Mouse (Mus musculus) midbrain, embryonic 15.5 days (tissue): ENCODE measurements around the gene Eif2b2. TPM values are rescaled to one million over a fixed set of nuclear protein-coding genes. Genes with fewer than 3 reads are reported as not detected.
A peak's percentile ranks its signal among the peaks of the same experiment; 100 is the strongest.

ENCODE experiments used
- ATAC-seq: fragments of 200-750 bp; cut with Nextera tagmentation; replicated peaks from 2 replicates; pipeline ENCODE4 v1.8.0; 2017; ENCODE audit warnings: moderate TSS enrichment
- H3K27ac ChIP-seq: fragments of 300-500 bp; sonication (generic); 2 replicates; pipeline ENCODE4 v1.5.1; 2015; ENCODE audit warnings: mild to moderate bottlenecking, inconsistent platforms
- H3K27me3 ChIP-seq: fragments of 300-500 bp; sonication (generic); replicated peaks from 2 replicates; pipeline ENCODE4 v1.6.1; 2015; ENCODE audit warnings: inconsistent platforms
- H3K36me3 ChIP-seq: fragments of 300-500 bp; sonication (generic); replicated peaks from 2 replicates; pipeline ENCODE4 v1.6.1; 2015; ENCODE audit warnings: inconsistent platforms
- H3K4me1 ChIP-seq: fragments of 300-500 bp; sonication (generic); 2 replicates; pipeline ENCODE4 v1.6.1; 2015; ENCODE audit warnings: inconsistent platforms
- H3K4me2 ChIP-seq: fragments of 300-500 bp; sonication (generic); 2 replicates; pipeline ENCODE4 v1.6.1; 2015; ENCODE audit warnings: inconsistent platforms, mild to moderate bottlenecking, moderate library complexity
- H3K4me3 ChIP-seq: fragments of 300-500 bp; sonication (generic); 2 replicates; pipeline ENCODE4 v1.5.1; 2015; ENCODE audit warnings: mild to moderate bottlenecking, inconsistent platforms
- H3K9ac ChIP-seq: fragments of 300-500 bp; sonication (generic); 2 replicates; pipeline ENCODE4 v1.6.1; 2015; ENCODE audit warnings: mild to moderate bottlenecking, inconsistent platforms
- H3K9me3 ChIP-seq: fragments of 300-500 bp; sonication (generic); 2 replicates; pipeline ENCODE4 v1.6.1; 2016; ENCODE audit warnings: inconsistent platforms
- WGBS: fragments of 180-500 bp; shearing (Covaris S2); methylation state at CpG from one replicate; pipeline ENCODE4 v1.1.7; 2015; ENCODE audit warnings: mixed read lengths; 5-methylcytosine and 5-hydroxymethylcytosine counted together
- microRNA-seq: library from miRNA; unstranded; fragments of <30 nt; microRNA quantifications from one replicate; pipeline ENCODE4, GENCODE M21; 2016
- polyA plus RNA-seq: library from polyadenylated mRNA; unstranded; fragments of >200 nt; fragmentation: Nextera tagmentation; extraction: Ambion mirVana; gene quantifications from 2 replicates; pipeline ENCODE4 v1.2.1, GENCODE M21; 2015

The Eif2b2 gene
- polyA plus RNA-seq, 1 experiment from 2014 or later: 78.2 TPM

- Histone ChIP-seq H3K4me2 (no peak overlapping the region), H3K9me3 (no peaks in the 10 kb centered on the region), H3K27me3 (no peaks in the 10 kb centered on the region), H3K27ac (no peak overlapping the region), H3K9ac (no peak overlapping the region), H3K4me1 (0 out of 2 replicates have a peak, but pooled peaks cover 3% of the 10 kb centered on the region), H3K36me3 (0 out of 2 replicates have a peak, but pooled peaks cover 3% of the 10 kb centered on the region), H3K4me3 (no peak overlapping the region)
- no peak for ATAC-seq
- WGBS: 87% methylated on average over 8 of the region's 8 CpGs
These were observed 45.2 kb downstream of the Eif2b2 start for GRCm38 (mm10) chr12:85264531-85264930.

GRCm38 (mm10) chr12:85264940-85265339 lies 45.7 kb downstream of the Eif2b2 start:
- Histone ChIP-seq H3K36me3 (0 out of 2 replicates have a peak, but pooled peaks cover 3% of the 10 kb centered on the region), H3K27ac (no peak overlapping the region), H3K9ac (no peak overlapping the region), H3K4me2 (no peak overlapping the region), H3K4me1 (0 out of 2 replicates have a peak, but pooled peaks cover 3% of the 10 kb centered on the region), H3K9me3 (no peaks in the 10 kb centered on the region), H3K4me3 (no peak overlapping the region), H3K27me3 (no peaks in the 10 kb centered on the region)
- no peak for ATAC-seq
- WGBS: 72% methylated on average over 7 of the region's 7 CpGs

GRCm38 (mm10) chr12:85266248-85266647 lies 47.0 kb downstream of the Eif2b2 start:
- Histone ChIP-seq H3K9me3 (no peaks in the 10 kb centered on the region), H3K27ac (no peak overlapping the region), H3K9ac (no peak overlapping the region), H3K27me3 (no peaks in the 10 kb centered on the region), H3K4me2 (no peak overlapping the region), H3K4me1 (peaks cover 8% of the 10 kb centered on the region; the same call in 1 of the 2 replicates), H3K36me3 (0 out of 2 replicates have a peak, but pooled peaks cover 3% of the 10 kb centered on the region), H3K4me3 (no peak overlapping the region)
- no peak for ATAC-seq
- WGBS: 97% methylated on average over 3 of the region's 3 CpGs

GRCm38 (mm10) chr12:85269821-85270220 lies 50.5 kb downstream of the Eif2b2 start:
- peak overlapping the region; percentile 56 for H3K4me3 ChIP-seq
- H3K4me1 ChIP-seq: peaks cover 8% of the 10 kb centered on the region; the same call in 1 of the 2 replicates
- H3K9me3 ChIP-seq: no peaks in the 10 kb centered on the region
- H3K27ac ChIP-seq: peak overlapping the region; percentile 86
- no peaks in the 10 kb centered on the region for H3K27me3 ChIP-seq
- 54% methylated on average over 3 of the region's 3 CpGs for WGBS
- peak overlapping the region; percentile 56 for H3K4me2 ChIP-seq
- H3K36me3 ChIP-seq: 0 out of 2 replicates have a peak, but pooled peaks cover 3% of the 10 kb centered on the region
- no peak; the same call in 1 of the 2 replicates for ATAC-seq
- peak overlapping the region; percentile 57 for H3K9ac ChIP-seq

GRCm38 (mm10) chr12:85270319-85270718 lies 51.0 kb downstream of the Eif2b2 start, which contains the start of gene Mlh3:
Gene Mlh3 (minus strand): TSS chr12:85270599.
- H3K36me3 ChIP-seq: 0 out of 2 replicates have a peak, but pooled peaks cover 3% of the 10 kb centered on the region
- peak within 1 kb of the TSS; percentile 56 for H3K4me3 ChIP-seq
- peaks cover 5% of the 10 kb centered on the region; the same call in 1 of the 2 replicates for H3K4me1 ChIP-seq
- no peaks in the 10 kb centered on the region for H3K9me3 ChIP-seq
- H3K4me2 ChIP-seq: peak within 1 kb of the TSS; percentile 56
- ATAC-seq: peak; percentile 97
- H3K27ac ChIP-seq: peak within 1 kb of the TSS; percentile 86
- WGBS: 0% methylated on average over 35 of the region's 35 CpGs
- H3K9ac ChIP-seq: peak within 1 kb of the TSS; percentile 57
- no peaks in the 10 kb centered on the region for H3K27me3 ChIP-seq

- peaks cover 3% of the 10 kb centered on the region; the same call in 1 of the 2 replicates for H3K36me3 ChIP-seq
- 73% methylated on average over 7 of the region's 7 CpGs for WGBS
- no peak for ATAC-seq
These were observed 52.0 kb downstream of the Eif2b2 start for GRCm38 (mm10) chr12:85271132-85271842.

GRCm38 (mm10) chr12:85271843-85272206 lies 52.5 kb downstream of the Eif2b2 start:
- Histone ChIP-seq H3K9me3 (no peaks in the 10 kb centered on the region), H3K27me3 (no peaks in the 10 kb centered on the region), H3K9ac (no peak overlapping the region), H3K4me2 (no peak overlapping the region), H3K4me3 (no peak overlapping the region), H3K27ac (no peak overlapping the region), H3K36me3 (peaks cover 1% of the 10 kb centered on the region; the same call in 1 of the 2 replicates), H3K4me1 (peaks cover 5% of the 10 kb centered on the region; the same call in 1 of the 2 replicates)
- no peak for ATAC-seq
- WGBS: 76% methylated on average over 4 of the region's 4 CpGs

More at GRCm38 (mm10) chr12:85271132-85271842, 52.0 kb downstream of the Eif2b2 start:
- peak overlapping the region; percentile 56 for H3K4me2 ChIP-seq
- peaks cover 5% of the 10 kb centered on the region; the same call in 1 of the 2 replicates for H3K4me1 ChIP-seq
- H3K27ac ChIP-seq: no peak overlapping the region
- no peak overlapping the region for H3K9ac ChIP-seq
- H3K27me3 ChIP-seq: no peaks in the 10 kb centered on the region
- H3K4me3 ChIP-seq: no peak overlapping the region
- no peaks in the 10 kb centered on the region for H3K9me3 ChIP-seq

GRCm38 (mm10) chr12:85273508-85273907 lies 54.2 kb downstream of the Eif2b2 start:
- Histone ChIP-seq H3K4me2 (no peak overlapping the region), H3K36me3 (no peaks in the 10 kb centered on the region; the same call in 1 of the 2 replicates), H3K4me3 (no peak overlapping the region), H3K4me1 (peaks cover 5% of the 10 kb centered on the region; the same call in 1 of the 2 replicates), H3K27ac (no peak overlapping the region), H3K9ac (no peak overlapping the region), H3K9me3 (no peaks in the 10 kb centered on the region), H3K27me3 (no peaks in the 10 kb centered on the region)
- 88% methylated on average over 10 of the region's 10 CpGs for WGBS
- ATAC-seq: no peak

Small RNA genes lying within 50 kb of the gene (microRNA-seq; reads per million reads assigned to microRNA genes)
- not detected for gene Mir6938

Other genes starting within 250 kb of the Eif2b2 start
- 79.5 and 81.8 TPM in 2 replicates for gene Fcf1, start 248.6 kb upstream of the Eif2b2 start, polyA plus RNA-seq
- gene Arel1, start 248.6 kb upstream of the Eif2b2 start, polyA plus RNA-seq: 34.5 and 36.6 TPM in 2 replicates
- gene Ylpm1, start 223.2 kb upstream of the Eif2b2 start, polyA plus RNA-seq: 34.8 and 37.0 TPM in 2 replicates
- 1.1 and 1.4 TPM in 2 replicates for gene Prox2, start 108.7 kb upstream of the Eif2b2 start, polyA plus RNA-seq
- 107 and 109 TPM in 2 replicates for gene Dlst, start 108.6 kb upstream of the Eif2b2 start, polyA plus RNA-seq
- 37.3 and 38.2 TPM in 2 replicates for gene Rps6kl1, start 68.2 kb upstream of the Eif2b2 start, polyA plus RNA-seq
- gene Pgf, start 41.7 kb upstream of the Eif2b2 start, polyA plus RNA-seq: 7.2 and 8.7 TPM in 2 replicates
- gene Mlh3, start 51.1 kb downstream of the Eif2b2 start, polyA plus RNA-seq: 8.1 and 9.5 TPM in 2 replicates
- gene Acyp1, start 69.0 kb downstream of the Eif2b2 start, polyA plus RNA-seq: 47.4 and 49.2 TPM in 2 replicates
- 1.9 and 2.0 TPM in 2 replicates for gene Zc2hc1c, start 69.1 kb downstream of the Eif2b2 start, polyA plus RNA-seq
- 11.1 and 11.7 TPM in 2 replicates for gene Nek9, start 119.9 kb downstream of the Eif2b2 start, polyA plus RNA-seq
- 172 and 173 TPM in 2 replicates for gene Tmed10, start 155.4 kb downstream of the Eif2b2 start, polyA plus RNA-seq